Mouse (Mus musculus) lung, adult 18-20 months (tissue): ENCODE measurements at regions not wholly inside any gene's neighbourhood (a gene's known extent, or its start where the extent isn't known, plus 50 kb on each side); places are given as distances from the start of the nearest gene placed in this dataset.

ENCODE experiments used
- DNase-seq, 2 experiments: peaks; one replicate each; pipeline ENCODE4 v3.0.0; 2022; ENCODE audit warnings: mixed read lengths in 2 of 2

DNA sequence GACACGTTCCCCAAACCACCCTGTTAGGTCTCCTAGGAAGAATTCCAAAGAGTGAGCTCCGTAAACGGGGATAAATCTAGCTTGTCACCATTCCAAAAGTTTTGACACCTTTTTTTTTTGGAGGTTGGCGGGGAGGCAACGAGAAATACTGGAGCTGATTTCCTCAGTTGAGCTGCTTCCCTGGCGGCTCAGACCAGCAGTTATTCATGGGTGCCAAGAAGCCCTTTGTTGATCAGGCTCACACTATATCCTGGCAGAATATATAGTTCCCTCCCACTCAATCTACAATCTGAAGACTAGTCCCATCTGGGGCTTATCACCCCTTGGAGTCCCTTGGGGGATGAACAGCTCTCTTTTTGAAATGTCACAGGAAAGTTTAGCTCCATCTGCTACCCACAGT is 77.5 kb upstream of the Tiam2 start:
- no peak for DNase-seq

- DNase-seq: no peak
Observed at GRCm38 (mm10) chr17:3249320-3249719, 77.1 kb upstream of the Tiam2 start.

DNA sequence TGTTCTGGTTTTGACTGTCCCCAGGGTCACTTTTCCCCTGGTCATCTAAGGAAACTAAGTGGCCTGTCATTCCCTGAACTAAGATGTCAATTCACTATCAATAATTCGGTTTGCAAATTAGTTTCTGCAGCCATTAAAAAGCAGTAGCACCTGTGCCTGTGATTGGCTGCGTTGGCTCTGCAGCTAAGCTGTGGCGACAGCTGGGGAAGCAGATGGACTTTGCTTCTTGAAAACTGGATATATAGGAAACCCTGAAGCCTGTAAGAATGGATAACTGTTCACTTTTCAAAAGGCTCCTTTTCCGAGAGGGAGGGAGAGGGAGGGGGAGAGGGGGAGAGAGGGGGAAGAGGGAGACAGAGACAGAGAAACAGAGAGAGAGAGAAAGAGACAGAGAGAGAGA is 75.2 kb upstream of the Tiam2 start:
- DNase-seq: no peak

- no peak for DNase-seq
Observed at GRCm38 (mm10) chr17:3251966-3252365, 74.4 kb upstream of the Tiam2 start.

GRCm38 (mm10) chr17:3253508-3254176 is 72.7 kb upstream of the Tiam2 start:
- DNase-seq: peak in 1 of 2 experiments; percentile 28

DNA sequence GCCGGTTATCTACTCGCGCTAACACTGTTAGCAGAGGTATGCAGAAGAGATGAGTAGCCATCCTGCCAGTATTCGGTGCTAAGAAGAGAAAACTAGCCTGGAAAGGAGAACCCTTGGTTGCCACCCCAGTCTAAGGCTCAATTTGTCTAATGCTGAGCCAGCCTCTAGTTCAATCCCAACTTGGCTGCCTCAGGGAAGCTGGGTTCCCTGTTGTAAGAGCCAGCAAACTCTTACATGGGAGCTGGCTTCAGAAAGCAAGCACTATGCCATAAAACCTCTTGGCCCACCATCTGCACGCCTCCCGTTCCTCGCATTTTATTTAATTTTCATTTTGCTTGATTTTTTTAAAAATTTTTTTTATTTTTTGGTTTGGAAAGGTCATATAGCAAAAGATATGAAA is 69.6 kb upstream of the Tiam2 start:
- DNase-seq: no peak

DNA sequence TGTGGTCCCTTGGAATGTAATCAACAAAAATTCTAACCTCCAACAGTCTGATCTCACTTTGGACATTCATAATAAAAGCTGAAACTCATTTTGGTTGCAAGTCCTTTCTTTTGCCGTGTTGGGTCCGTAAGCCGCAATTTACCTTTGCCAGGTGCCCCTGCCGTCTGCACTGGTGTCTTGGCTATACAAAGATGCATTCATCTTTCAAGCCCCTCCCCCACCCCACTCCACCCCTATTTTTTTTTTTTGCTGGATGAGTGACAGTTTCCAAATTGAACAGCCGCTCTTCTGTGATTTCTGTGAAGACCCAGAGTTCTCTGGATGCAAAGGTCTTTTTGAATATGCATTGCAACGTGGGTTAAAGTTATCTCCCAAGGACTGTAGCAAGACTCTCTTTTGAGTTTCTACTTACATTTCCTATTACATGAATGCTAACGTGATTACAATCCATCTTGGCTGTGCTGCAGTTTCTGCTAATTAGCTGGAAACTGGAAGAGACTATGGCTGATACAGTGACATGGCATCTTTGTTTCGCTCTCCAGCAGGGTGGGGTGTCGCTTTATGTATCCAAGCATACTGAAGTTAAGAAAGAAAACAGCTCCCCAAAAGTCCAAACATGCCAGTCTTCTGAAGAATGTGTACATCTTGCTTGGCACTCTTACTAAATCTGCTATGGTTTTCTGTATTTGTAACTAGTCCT is 67.4 kb upstream of the Tiam2 start:
- DNase-seq: no peak

- no peak for DNase-seq
Observed at GRCm38 (mm10) chr17:3260796-3261195, 65.6 kb upstream of the Tiam2 start.

DNA sequence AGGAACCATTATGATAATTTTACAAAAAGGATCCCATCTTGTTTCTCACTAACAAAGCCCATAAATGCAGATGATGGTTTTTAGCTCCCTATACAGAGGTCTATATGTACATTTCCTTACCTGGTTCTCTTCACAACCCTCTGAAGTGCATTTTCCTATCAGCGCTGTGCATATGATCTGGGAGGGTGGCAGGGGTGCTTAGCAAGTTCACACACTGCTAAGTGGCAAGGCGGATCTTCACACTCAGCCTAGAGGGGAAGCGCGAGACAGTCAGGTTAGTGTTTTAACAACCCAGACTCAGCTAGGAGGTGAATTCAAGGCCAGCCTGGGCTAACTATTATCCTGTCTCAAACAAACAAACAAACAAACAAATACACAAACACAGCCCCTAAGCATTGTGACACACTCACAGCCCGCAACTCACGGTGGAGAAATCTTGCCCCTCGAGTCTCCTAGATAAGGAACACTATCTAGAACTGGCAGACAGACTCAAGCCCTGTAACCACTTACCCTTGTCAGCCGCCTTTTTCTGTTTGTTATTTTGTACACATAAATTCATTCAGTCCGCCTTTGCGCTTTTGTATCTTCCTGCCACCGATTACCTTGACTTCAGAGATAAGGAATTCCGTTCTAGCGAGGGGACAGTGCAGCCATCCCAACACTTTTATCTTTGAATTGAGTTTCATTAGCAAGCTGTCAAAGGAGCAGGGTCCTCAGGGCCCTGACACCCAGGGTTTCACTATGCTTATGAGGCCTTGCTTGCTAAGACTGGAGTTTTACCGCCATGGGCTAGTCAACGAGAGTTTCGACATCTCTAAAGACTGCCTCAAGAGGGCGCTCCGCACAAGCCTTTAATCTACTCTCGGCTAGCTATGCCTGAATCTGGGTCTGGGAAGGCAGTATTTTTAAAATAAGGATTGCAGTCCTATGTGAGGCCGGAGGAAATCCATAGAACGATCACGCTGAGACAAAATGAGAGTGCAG is 53.0 kb upstream of the Tiam2 start:
- peak; percentile 67 to 76 for DNase-seq

DNA sequence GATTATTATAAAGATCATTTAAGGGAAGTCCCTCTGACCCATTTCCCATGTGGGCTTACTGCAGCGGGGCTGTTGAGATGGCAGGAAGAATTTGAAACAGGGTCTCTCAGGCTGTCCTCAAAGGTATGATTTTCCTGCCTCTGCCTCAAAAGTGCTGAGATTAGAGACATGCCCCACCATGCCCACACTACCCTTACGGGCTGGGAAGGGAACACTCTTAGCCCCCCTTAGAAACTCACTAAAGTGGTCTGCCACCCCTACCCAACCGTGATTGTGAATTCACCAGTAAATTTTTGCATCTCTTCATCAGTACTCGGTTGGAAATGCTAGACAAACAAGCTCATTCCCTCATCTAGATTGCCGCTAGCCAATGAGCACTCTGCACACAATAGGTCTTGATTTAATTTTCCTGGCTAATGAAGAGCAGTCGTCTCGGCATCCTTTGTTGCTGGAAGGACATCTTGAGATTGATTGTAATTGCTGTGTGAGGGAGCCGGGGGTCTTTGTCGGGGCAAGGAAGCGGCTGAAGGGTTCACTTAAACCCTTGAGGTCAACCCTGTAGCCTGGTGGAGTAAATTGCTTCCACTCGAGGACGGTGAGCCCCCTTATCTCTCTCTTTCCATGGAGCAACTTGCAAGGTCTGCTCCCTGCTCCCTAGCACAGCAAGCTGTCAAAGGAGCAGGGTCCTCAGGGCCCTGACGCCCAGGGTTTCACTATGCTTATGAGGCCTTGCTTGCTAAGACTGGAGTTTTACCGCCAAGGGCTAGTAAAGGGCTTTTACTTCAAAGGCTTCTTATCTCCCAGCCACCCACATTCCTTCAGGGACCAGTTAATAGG is 51.7 kb upstream of the Tiam2 start:
- no peak for DNase-seq
